Mouse (Mus musculus) MEL-GATA-1-ER (cell line): ENCODE results near the gene Olfr958.

Source experiments
- DNase-seq: peaks from one replicate; pipeline ENCODE4 v3.0.0-alpha.2; 2012; ENCODE audit warnings: low read depth; ENCODE audit errors: extremely low read depth

The Olfr958 gene

DNA sequence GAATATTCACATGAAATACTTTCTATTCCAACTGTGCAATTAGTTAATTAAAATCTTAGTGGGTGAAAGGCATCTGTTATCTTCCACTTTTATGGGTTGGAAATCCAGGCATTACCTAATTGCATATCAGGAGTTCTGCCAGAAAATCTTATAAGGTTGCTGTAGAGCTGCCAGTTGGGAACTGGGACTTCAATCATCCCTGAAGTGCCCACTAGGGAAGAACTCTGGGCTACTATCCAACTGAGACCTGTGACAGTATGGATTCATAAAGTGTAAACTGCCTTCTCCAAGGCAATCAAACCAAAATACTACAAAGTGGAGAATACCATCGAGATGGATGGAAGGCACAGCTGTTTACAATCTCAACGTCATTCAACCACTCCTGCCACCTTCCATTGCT lies at the start of gene Olfr958:
Olfr958 (minus strand) TSS at position 109 of the 400 bp plus-strand sequence.
- no peak for DNase-seq

DNA sequence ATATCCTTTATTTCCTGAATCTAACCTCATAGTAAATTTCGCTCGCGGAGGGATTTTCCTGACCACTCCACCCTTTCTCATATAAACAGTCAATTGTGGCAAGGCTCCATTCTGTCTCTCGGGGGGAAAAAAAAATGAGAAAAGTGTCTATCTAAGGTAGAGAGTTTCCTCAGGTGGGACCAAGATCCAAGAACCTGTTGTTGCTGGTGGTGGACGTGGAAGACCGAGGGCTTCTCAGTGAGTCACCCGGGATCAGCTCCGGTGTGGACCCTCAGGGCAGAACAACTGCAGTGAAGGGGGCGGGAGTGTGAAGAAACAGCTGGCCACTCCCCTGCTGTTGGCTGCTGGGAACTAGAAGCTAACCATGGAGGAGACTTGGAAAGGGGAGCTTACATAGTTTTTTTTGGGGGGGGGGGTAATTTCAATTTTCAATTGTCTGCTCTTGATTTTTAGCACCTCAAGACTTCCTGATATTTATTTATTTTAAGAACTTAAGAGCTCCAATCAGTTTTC lies 49.5 kb upstream of the Olfr958 start:
- no peak for DNase-seq

DNA sequence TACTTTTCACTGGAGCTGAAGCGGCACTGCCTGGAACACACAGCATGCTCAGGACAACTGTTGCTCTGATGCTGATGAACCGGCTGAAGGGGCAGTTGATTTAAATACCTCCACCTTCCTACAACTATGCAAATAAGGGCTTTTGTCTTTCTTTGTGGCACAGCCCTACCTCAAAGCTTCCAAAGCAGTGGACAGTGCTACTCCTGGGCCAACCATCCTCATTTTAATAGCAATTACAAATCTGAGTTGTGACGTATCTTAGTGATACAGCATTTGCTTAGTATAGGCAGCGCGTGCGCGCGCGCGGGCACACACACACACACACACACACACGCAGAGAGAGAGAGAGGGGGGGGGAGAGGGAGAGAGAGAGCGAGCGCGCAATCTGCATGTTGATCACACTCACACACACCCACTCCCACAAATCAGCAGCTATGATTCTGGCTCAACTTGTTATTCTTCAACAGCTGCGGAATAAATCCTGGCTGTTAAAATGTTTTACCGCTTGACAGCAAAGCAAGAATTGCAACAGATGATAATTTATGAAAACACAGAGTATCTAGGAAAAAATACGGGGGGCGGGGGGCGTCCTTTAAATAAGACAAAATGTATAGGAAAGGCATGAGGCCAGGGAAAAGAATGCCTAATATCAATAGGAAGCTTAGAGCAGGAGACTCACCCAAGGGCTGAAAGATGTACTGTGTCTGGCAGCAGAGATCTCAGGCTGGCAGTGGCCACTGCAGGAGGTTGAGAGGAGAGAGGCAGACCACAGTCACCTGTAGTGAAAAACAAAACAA lies 48.9 kb upstream of the Olfr958 start:
- no peak for DNase-seq

DNA sequence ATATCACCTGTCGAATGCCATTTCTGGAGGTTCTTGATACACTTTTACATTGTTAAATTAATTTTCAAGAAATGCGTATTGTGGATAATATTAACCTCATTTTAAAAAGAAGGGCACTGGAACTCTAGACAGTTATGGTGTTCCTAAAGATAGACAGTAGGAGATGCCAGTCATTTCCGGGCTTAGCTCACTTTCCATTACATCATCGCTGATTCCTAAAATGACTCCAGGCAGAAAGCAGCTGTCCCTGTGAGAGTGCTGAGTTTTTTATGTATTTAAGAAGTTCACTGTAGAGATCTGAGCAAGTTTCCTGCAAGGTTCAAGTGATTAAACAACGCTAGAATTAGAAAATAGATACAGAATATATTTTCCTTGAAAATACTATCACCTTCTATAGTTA lies 23.2 kb upstream of the Olfr958 start:
- no peak for DNase-seq

DNA sequence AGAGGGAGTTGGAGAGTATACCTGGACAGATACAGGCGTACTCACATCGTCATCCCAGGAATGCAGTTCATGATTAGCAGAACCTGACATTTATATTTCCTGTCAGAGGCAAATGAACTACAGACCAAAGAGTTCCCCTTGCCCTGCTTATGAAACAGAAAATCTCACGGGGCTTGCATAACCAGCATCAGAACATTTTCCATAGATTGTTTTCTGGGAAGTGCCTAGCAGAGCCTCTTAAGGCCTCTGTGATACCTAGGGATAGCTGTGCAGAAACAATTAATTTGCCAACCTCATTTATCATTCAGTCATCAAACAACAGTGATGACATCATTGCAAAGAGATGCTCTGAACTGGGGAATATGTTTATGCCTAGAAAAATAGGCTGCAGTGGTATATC lies 21.6 kb upstream of the Olfr958 start, which contains the start of gene Olfr959:
Olfr959 (minus strand) TSS at position 101 of the 400 bp plus-strand sequence.
- DNase-seq, result no peak

DNA sequence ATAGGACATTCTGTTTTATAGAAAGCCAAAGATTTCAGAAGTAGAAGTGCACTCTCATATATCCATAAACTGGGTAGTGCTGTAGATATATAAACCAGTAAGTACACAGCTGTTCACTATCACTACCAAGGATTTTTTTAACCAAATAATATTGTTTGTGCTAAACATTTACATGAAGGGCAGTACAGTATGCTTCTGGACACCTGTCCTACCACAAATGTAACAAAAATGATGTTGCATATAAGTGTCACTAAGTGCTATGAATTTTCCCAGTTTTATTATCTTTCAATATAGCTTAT lies 4.4 kb upstream of the Olfr958 start:
- DNase-seq, result no peak

DNA sequence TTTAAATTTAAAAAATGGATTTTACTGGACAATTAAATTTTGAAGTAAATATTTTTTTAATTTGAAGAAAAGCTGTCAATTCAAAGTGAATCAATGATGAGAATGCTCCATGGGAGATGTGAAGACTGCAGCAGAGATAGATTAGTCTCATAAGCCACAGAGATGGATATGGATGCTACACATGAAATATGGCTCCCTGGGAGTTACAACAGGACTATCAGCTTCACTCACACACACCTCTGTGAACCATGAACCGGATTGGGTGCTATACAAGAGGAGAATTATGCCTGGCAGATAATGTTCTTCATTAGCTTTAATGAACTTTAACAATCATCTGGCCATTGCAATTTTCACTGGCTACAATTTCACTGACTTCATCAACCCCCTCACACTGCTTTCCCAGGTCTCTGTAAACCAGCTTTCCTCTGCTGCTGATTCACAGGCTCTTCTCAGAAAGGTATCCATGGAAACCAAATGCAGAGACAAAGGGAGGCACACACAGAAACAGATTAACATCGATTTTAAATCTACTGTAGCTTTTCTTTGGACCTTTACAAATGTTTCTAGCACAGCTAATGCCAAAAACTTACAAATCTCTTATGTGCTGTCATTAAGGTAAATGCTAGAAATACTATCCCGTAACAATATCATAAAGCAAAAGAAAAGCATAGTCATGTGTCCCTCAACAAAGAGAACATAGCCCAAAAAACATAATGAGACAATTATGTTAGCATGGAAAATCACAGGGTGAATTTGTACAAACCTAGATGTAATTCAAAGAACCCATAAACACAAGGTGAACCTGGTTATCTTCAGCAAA lies 3.9 kb upstream of the Olfr958 start:
- no peak for DNase-seq

DNA sequence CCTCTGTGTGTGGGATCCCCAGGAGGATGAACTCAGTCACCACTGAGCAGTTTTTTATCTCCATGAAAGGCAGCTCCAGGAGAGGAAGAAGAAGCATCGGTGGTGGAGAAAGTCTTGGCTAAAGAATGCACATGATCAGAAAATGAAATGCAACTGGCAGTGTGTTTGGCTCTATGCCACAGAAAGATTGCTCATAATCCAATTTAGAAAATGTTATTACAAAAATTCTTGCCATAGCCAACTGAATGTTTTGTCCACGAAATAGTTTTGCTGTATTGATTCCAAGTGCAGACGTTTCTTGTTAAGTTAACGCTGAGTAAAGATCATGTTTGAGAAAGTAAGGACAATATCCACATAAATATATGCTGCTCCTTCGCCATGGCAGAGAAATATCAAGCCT lies 3.0 kb downstream of the Olfr958 start:
- no peak for DNase-seq

DNA sequence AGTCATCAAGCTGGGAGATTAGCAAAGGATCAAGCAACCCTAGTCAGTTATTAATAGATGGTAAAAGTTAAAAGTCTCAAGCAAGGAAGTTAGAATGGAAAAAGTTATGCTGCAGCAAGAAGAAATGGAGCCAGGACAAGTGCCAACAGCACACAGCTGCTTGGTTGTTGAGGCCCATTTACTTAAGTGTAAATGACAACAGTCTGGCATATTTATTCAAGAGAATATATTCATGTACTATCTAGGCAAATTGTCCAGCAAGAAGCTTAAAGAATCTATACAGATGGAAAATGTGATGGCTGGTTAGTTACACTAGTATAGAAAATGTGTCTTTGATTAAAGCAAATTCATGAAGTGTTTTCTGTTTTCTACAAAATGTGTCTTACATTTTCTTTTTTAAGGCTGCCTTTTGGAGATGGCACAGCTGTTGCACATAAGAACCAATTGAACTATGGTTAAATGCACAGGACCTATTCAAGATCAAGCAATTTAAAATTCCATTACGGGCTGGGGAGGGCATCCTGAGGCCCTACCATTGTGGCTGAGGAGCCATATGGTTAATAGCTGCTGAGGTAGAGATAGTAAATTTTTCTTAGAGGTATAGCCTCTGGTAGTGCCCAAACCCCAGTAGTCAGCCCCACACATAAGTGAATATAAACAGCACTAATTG lies 30.1 kb downstream of the Olfr958 start:
- no peak for DNase-seq

DNA sequence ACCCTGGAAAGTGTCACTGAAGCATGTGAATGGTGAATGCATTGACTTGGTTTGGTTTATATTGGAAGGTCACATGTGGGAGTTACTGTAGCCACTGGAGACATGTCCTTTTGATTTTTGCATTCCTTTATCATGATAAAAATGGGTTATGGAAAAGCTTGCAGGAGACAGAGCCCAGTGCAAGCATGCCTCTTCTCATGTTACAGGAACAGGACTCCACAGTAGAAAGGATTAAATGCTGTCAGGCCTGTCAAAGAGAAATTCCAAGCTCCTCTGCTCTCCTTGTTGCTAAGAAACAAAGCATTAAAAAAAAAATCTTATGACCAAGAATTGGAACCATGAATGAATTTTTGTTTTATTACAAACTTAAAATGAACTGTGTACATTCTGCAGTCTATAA lies 35.3 kb downstream of the Olfr958 start:
- no peak for DNase-seq

DNA sequence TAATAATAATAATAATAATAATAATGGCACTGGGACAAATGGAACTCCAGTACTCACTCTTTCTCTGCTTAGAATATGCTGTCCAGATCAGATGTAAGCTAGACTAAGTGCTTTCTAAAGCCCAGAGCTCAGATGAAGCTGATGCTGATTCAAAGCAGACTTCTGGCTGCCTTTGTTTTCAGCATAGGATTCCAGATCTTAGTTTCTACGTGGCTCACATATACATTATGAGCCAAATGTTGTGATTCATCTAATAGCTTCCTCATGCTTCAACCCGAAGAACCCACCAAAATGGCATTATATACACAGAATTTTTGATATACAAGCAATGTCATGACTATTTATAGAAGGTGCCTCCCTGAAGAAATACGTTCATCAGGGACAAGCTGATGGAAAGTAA lies 38.3 kb downstream of the Olfr958 start, which contains the start of gene Olfr957:
Olfr957 (minus strand) TSS at position 279 of the 400 bp plus-strand sequence.
- no peak for DNase-seq

DNA sequence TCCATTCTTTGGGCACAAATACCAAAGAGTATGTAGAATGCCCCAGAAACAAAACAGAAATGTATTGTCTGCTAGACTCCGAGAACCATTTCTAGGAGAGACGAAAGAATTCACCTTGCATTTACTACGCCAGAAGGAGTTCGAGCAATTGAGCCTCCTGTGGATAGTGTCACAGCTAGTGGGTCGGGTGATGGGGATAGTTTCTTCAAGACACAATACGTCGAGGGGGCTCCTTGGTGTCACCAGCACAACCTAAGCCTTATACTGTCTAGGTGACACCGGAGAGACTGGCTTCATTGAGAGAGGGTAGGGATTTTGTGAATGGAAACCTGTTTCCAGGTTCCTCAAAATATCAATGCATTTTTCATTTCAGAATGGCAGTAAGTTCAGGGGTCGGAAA lies 44.4 kb downstream of the Olfr958 start:
- no peak for DNase-seq

DNA sequence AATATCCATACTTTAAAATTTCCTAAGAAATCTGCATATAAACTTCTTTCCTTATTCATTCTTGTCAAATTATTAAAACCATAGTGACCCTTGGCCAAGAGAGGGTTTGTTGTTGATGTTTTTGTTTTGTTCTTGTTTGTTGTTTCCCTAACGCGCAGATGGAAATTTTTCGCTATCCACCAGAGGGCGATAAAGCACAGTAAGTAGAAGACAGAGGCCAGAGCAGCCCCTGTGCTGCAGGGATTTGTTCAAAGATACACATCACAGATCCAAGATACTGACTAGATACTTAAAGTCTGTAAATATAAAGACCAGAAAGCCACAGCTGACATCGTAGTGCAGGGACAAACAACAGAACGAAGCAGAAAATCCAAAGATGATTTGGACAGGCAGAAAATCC lies 44.9 kb downstream of the Olfr958 start:
- DNase-seq, result no peak
